ENCODE assay signal across 8 mouse cellular contexts in genomic region chr12:56345367-56346089, GRCm38 (mm10). TPM values are rescaled to one million over a fixed set of nuclear protein-coding genes. Genes with fewer than 3 reads are reported as not detected.
A peak's percentile ranks its signal among the peaks of the same experiment; 100 is the strongest.
DNase-seq lines count a peak whose midpoint lies in the region; ATAC-seq lines count a peak whose summit lies in the region.

Mbip (minus strand) TSS chr12:56345894.

- H3K4me2 ChIP-seq in hindbrain, embryonic 15.5 days = peak within 1 kb of the TSS; percentile 62

- H3K4me1 ChIP-seq in hindbrain, embryonic 15.5 days (replicated peaks) = peaks cover 6% of the 10 kb centered on the region

- H3K4me3 ChIP-seq in hindbrain, embryonic 15.5 days = peak within 1 kb of the TSS; percentile 98

- no peaks in the 10 kb centered on the region for H3K9me3 ChIP-seq in hindbrain, embryonic 15.5 days

- H3K36me3 ChIP-seq in hindbrain, embryonic 15.5 days = no peaks in the 10 kb centered on the region

- WGBS in hindbrain, embryonic 15.5 days = under 1% methylated on average over 37 of the region's 37 CpGs

- H3K27me3 ChIP-seq in hindbrain, embryonic 15.5 days = no peaks in the 10 kb centered on the region

- ATAC-seq in hindbrain, embryonic 15.5 days (ENCODE audit: low FRiP score, low read depth) = peak; percentile 100

- peak within 1 kb of the TSS; percentile 76 for H3K27ac ChIP-seq in hindbrain, embryonic 15.5 days (replicated peaks)

- peak; percentile 96 for DNase-seq in T-cell, adult 2 months (ENCODE audit: low spot score)
- peak; percentile 97 to 99 for DNase-seq in cerebellum, postnatal 36 days
- peak; percentile 97 to 99 for DNase-seq in frontal cortex, postnatal 36 days (ENCODE audit: low spot score in 2 of 2)
- DNase-seq in left cerebral cortex, adult 11 months (ENCODE audit: low spot score) = peak; percentile 97
- peak; percentile 95 to 99 for DNase-seq in lung, postnatal 4 days
- peak; percentile 100 for DNase-seq in retina, postnatal 7 days (ENCODE audit: low read depth, low spot score)
- DNase-seq in urinary bladder, adult 2 months (ENCODE audit: low spot score) = peak; percentile 85

- peak within 1 kb of the TSS; percentile 96 for H3K9ac ChIP-seq in hindbrain, embryonic 15.5 days

RNA-seq across cellular contexts. Expression of gene Mbip, which starts in this region (rescaled TPM):
- polyA plus RNA-seq in hindbrain, embryonic 15.5 days (2015; fragmentation: Nextera tagmentation; extraction: Ambion mirVana) = 34.4 and 38.3 TPM in 2 replicates
- 19.8 and 25.9 TPM in 2 replicates for polyA plus RNA-seq in urinary bladder, adult 2 months (2012; rRNA removed)

Comparison
In these comparisons a context has a peak if more than half of its experiments do, and no peak if none do; other contexts are left out.
1. Peak in every context shown above with its lines: DNase-seq, ATAC-seq, H3K4me3 ChIP-seq and H3K27ac ChIP-seq.